Mouse (Mus musculus): ENCODE data around the gene Tes. TPM values are rescaled to one million over a fixed set of nuclear protein-coding genes. Genes with fewer than 3 reads are reported as not detected.
"Not testable (repeated sequence)": the region's sequence is repeated elsewhere in the genome, so short reads cannot be mapped to it uniquely, and the experiment has no call there.

Gene Tes
- polyA plus RNA-seq, 1 experiment from 2014 or later: 7.7 TPM

DNA sequence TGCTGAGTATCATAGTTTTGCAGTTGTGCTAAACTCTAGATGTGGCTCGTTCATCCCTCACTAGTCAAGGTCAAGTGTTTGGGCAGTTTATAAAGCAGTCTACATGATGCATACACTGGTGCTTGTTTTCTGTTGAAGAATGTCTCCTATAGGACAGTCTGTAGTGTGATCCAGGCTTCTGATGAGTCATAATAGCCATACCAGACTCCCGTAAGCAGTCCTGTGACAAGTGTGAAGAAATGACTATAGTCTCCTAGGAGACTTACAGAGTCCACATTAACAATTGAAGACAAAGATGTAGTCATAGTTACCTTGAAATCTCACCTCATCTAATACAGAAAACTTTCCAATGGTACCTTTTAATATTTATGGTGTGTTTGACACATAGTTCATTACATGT lies 4.8 kb upstream of the Tes start:
- Histone ChIP-seq H3K4me2 (ENCODE audit: low read depth, low read length) (no peak overlapping the region), H3K27ac (ENCODE audit: low read depth) (no peak overlapping the region), H3K9ac (replicated peaks) (no peak overlapping the region), H3K4me3 (ENCODE audit: low read depth, low read length) (no peak overlapping the region), H3K27me3 (ENCODE audit: insufficient read depth, low read length) (no peaks in the 10 kb centered on the region), H3K36me3 (replicated peaks; ENCODE audit: insufficient read depth, low read length) (no peaks in the 10 kb centered on the region), H3K4me1 (ENCODE audit: insufficient read depth) (peaks cover 12% of the 10 kb centered on the region), H3K9me3 (ENCODE audit: low read length) (no peaks in the 10 kb centered on the region)
- ATAC-seq: no peak
- TF ChIP-seq CTCF (IDR thresholded peaks at IDR 0.05; ENCODE audit: low read depth) (no peak), EP300 (IDR thresholded peaks at IDR 0.05; ENCODE audit: low read depth) (no peak)
- WGBS (ENCODE audit: insufficient replicate concordance): 74% methylated on average over 2 of the region's 2 CpGs
- no peak for DNase-seq

DNA sequence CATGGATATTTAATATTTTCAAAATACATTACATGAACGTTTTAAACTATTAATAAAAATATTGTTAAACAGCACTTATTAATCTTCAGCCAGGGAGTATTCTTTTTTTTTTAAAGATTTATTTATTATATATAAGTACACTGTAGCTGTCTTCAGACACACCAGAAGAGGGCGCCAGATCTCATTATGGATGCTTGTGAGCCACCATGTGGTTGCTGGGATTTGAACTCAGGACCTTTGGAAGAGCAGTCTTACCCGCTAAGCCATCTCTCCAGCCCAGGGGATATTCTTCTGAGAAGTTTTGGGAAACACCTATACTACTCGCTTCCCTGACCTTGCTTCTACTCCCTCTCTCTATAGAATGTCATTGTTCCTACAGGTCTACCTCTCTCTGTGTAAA lies 3.1 kb upstream of the Tes start:
- H3K27ac ChIP-seq (ENCODE audit: low read depth): peak overlapping the region; percentile 53
- DNase-seq; ATAC-seq; H3K36me3 ChIP-seq (replicated peaks; ENCODE audit: insufficient read depth, low read length); H3K9me3 ChIP-seq (ENCODE audit: low read length); H3K27me3 ChIP-seq (ENCODE audit: insufficient read depth, low read length); H3K4me3 ChIP-seq (ENCODE audit: low read depth, low read length); H3K4me2 ChIP-seq (ENCODE audit: low read depth, low read length); H3K9ac ChIP-seq (replicated peaks): not testable (repeated sequence)
- TF ChIP-seq CTCF (IDR thresholded peaks at IDR 0.05; ENCODE audit: low read depth): 0 out of 2 replicates have a peak, but pooled peaks have one; percentile 7
- peaks cover 14% of the 10 kb centered on the region for H3K4me1 ChIP-seq (ENCODE audit: insufficient read depth)
- 62% methylated on average over 4 of the region's 4 CpGs for WGBS (ENCODE audit: insufficient replicate concordance)

DNA sequence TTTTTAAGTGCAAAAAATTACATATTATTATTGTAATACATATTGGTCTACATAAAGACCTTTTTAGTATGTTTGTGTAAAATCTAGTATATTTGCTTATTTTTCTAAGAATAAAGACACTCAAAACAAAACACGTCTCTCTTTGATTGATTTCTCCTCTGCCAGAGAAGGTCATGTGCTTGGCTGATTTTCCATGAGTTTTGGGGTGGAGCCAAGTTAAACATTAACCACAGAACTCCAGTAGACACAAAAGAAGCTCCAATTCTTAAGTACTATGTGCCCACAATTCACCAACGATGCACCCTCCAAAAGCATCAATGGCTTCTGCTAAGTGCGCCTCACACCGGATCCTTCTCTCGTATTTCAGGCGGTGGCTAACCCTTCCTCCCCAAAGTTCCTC lies 2.6 kb upstream of the Tes start:
- peaks cover 14% of the 10 kb centered on the region for H3K4me1 ChIP-seq (ENCODE audit: insufficient read depth)
- no peak overlapping the region for H3K9ac ChIP-seq (replicated peaks)
- no peak for TF ChIP-seq EP300 (IDR thresholded peaks at IDR 0.05; ENCODE audit: low read depth)
- TF ChIP-seq CTCF (IDR thresholded peaks at IDR 0.05; ENCODE audit: low read depth): no peak
- H3K36me3 ChIP-seq (replicated peaks; ENCODE audit: insufficient read depth, low read length): no peaks in the 10 kb centered on the region
- peak overlapping the region; percentile 53 for H3K27ac ChIP-seq (ENCODE audit: low read depth)
- 70% methylated on average over 6 of the region's 6 CpGs for WGBS (ENCODE audit: insufficient replicate concordance)
- peak; percentile 58 for ATAC-seq
- H3K4me2 ChIP-seq (ENCODE audit: low read depth, low read length): no peak overlapping the region
- DNase-seq: peak; percentile 22
- no peak overlapping the region for H3K4me3 ChIP-seq (ENCODE audit: low read depth, low read length)
- no peaks in the 10 kb centered on the region for H3K9me3 ChIP-seq (ENCODE audit: low read length)
- H3K27me3 ChIP-seq (ENCODE audit: insufficient read depth, low read length): no peaks in the 10 kb centered on the region

DNA sequence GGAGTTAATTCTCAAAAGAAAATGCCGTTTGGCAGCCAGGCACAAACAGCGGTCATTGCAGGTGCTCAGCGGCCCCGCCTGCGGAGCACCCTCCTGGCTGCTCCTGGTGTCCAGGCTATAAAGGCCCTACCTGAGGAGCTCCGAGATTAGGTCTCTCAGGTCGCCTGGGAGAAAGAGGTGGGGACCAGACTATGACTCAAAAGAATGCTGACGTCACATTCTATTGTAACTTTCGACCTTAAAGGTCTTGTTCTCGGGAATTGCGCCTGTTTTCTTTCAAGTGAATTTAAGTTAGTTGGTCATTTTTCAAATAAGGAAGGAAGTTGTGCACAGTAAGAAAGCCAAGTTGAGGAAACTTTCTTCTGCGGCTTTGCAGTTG lies 831 bp downstream of the Tes start:
- peak overlapping the region; percentile 71 for H3K4me3 ChIP-seq (ENCODE audit: low read depth, low read length)
- no peak for DNase-seq
- H3K9ac ChIP-seq (replicated peaks): peak overlapping the region; percentile 67; the same call in 1 of the 2 replicates
- peak; percentile 5; the same call in 1 of the 2 replicates for ATAC-seq
- H3K4me1 ChIP-seq (ENCODE audit: insufficient read depth): peaks cover 11% of the 10 kb centered on the region
- peak overlapping the region; percentile 30; the same call in 1 of the 2 replicates for H3K27ac ChIP-seq (ENCODE audit: low read depth)
- no peaks in the 10 kb centered on the region for H3K9me3 ChIP-seq (ENCODE audit: low read length)
- TF ChIP-seq CTCF (IDR thresholded peaks at IDR 0.05; ENCODE audit: low read depth): no peak
- no peaks in the 10 kb centered on the region for H3K36me3 ChIP-seq (replicated peaks; ENCODE audit: insufficient read depth, low read length)
- WGBS (ENCODE audit: insufficient replicate concordance): 2% methylated on average over 12 of the region's 12 CpGs
- peak overlapping the region; percentile 90 for H3K4me2 ChIP-seq (ENCODE audit: low read depth, low read length)
- no peaks in the 10 kb centered on the region for H3K27me3 ChIP-seq (ENCODE audit: insufficient read depth, low read length)

DNA sequence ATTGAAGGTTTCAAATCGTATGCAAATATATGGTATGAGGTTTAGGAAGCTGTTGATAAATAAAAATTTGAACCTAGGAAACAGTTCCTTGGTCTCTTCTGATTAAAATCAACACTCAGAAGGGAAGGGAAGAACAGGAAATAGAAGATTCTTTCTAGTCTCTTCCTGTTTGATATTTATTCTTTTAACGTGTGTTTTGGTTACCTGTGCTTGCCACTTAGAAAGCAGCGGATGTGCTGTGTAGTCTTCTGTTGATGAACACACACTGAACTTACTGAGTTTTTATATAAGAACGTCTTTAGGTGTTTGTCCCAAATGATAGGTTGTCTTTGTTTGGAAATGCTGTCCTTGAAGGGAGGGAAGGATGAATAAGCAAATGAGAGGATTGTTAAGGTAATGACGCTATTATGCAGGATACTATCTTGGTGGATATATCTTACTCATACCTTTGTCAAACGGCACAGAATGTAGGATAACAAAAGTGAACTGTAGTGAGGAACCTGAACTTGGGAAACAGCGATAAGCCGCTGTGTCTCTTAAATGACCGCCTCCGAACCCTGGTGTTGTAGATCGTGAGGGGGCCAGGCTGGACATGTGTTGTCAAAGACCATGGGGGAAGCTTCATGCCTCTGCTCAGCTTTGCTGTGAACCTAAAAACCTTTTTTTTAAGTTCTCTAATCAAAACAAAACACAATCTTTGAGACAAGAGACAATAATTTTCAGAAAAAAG lies 1.4 kb downstream of the Tes start:
- ATAC-seq (no peak), DNase-seq (no peak)
- WGBS (ENCODE audit: insufficient replicate concordance): 39% methylated on average over 11 of the region's 11 CpGs
- Histone ChIP-seq H3K36me3 (replicated peaks; ENCODE audit: insufficient read depth, low read length) (no peaks in the 10 kb centered on the region), H3K4me2 (ENCODE audit: low read depth, low read length) (peak overlapping the region; percentile 90), H3K4me3 (ENCODE audit: low read depth, low read length) (peak overlapping the region; percentile 71), H3K27ac (ENCODE audit: low read depth) (no peak overlapping the region), H3K4me1 (ENCODE audit: insufficient read depth) (peaks cover 11% of the 10 kb centered on the region), H3K9ac (replicated peaks) (no peak overlapping the region), H3K9me3 (ENCODE audit: low read length) (no peaks in the 10 kb centered on the region), H3K27me3 (ENCODE audit: insufficient read depth, low read length) (no peaks in the 10 kb centered on the region)
- TF ChIP-seq CTCF (IDR thresholded peaks at IDR 0.05; ENCODE audit: low read depth) (no peak), EP300 (IDR thresholded peaks at IDR 0.05; ENCODE audit: low read depth) (no peak)

DNA sequence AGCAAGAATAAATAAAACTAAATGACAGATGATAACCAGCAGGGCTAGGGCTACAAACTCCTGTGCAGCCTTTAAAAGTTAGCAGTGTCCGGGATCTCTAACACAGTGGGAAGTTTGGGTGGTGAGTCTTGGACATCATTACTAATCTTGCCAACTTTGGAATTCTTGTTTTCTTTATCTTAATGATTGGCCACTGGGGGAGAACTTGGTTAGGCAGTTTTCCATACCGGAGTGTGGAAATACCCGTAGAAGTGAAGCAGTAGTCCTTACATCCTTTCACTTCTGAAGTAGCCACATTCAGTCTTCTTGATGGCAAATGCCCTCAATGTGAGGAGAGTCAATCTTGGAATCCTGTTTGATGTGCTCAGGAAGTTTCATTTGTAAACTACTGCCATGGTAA lies 7.0 kb downstream of the Tes start:
- DNase-seq (no peak), ATAC-seq (no peak)
- H3K27ac ChIP-seq (ENCODE audit: low read depth): no peak overlapping the region
- H3K9ac ChIP-seq (replicated peaks): no peak overlapping the region
- no peaks in the 10 kb centered on the region for H3K36me3 ChIP-seq (replicated peaks; ENCODE audit: insufficient read depth, low read length)
- H3K4me3 ChIP-seq (ENCODE audit: low read depth, low read length): no peak overlapping the region
- 79% methylated on average over 3 of the region's 3 CpGs for WGBS (ENCODE audit: insufficient replicate concordance)
- no peak overlapping the region for H3K4me2 ChIP-seq (ENCODE audit: low read depth, low read length)
- no peaks in the 10 kb centered on the region for H3K9me3 ChIP-seq (ENCODE audit: low read length)
- H3K4me1 ChIP-seq (ENCODE audit: insufficient read depth): no peaks in the 10 kb centered on the region
- H3K27me3 ChIP-seq (ENCODE audit: insufficient read depth, low read length): no peaks in the 10 kb centered on the region
- TF ChIP-seq CTCF (IDR thresholded peaks at IDR 0.05; ENCODE audit: low read depth) (no peak), EP300 (IDR thresholded peaks at IDR 0.05; ENCODE audit: low read depth) (no peak)
